Mouse (Mus musculus): ENCODE results near the gene Sdhaf1. TPM values are rescaled to one million over a fixed set of nuclear protein-coding genes. Genes with fewer than 3 reads are reported as not detected.

Gene Sdhaf1
- total RNA-seq, 1 experiment from 2014 or later, result 14.1 TPM

GRCm38 (mm10) chr7:30325364-30325763 is 1.7 kb upstream of the Sdhaf1 start:
- no peak for DNase-seq

- DNase-seq, result no peak
Measured at GRCm38 (mm10) chr7:30324300-30324944, 727 bp upstream of the Sdhaf1 start.

DNA sequence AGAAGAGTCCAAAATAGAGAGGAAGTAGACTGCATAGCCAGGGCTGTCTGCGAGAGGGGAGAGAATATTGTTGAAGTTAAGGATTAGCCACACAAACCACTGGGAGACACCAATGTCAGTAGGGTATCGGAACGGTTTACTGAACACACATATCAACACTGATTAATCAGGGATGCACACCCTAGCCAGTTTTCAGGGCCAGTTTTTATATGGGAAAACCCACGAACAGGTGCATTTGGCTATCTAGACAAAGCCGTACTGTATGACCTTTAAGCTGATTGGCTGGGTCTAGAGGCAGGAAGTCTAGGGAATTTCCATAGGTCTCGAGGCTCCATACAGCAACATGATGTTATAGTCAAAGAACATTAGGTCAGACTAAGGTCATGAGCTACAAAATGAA is 830 bp downstream of the Sdhaf1 start:
- DNase-seq, result no peak

DNA sequence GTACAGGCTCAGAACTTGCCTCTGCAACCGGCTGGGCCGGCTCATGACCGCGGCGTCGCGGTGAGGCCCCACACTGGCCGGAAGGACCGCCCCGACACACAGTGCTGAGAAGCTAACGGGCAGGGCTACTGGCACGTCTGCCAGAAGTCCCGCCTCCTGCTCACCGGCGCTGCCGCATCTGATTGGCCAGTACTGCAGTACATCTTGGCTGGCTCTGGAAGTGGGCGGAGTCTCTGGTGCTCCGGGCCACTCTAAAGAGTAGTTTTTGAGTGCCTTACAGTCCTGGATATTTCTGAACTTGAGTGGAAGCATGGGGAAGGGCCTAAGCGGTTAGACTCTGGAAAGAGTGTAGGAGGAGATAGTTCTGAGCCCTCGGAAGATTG is 1.4 kb downstream of the Sdhaf1 start:
- peak; percentile 96 for DNase-seq

GRCm38 (mm10) chr7:30321539-30322284 is 2.0 kb downstream of the Sdhaf1 start, which contains the start of gene E130208F15Rik:
E130208F15Rik (plus strand) TSS chr7:30321740.
- peak; percentile 71 for DNase-seq

- no peak for DNase-seq
Measured at GRCm38 (mm10) chr7:30320946-30321345, 2.7 kb downstream of the Sdhaf1 start.

DNA sequence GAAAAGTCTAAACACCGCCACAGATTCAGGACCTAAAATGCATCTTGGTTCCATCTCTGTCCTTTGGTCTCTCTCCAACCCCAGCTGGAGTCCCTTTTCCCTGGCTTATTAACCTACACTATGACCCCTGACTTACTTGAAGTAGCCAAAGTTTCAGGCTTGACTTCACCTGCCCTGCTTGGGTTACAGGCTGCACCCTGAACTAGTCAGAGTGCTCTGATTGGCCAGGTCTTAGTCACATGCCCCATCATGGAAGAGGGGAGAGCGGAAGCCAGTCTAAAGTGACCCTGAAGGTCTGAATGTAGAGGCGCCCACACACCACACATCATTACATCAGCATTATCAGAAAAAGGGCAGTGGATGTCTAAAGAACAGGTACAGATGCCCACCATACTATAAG is 5.6 kb downstream of the Sdhaf1 start:
- no peak for DNase-seq

DNA sequence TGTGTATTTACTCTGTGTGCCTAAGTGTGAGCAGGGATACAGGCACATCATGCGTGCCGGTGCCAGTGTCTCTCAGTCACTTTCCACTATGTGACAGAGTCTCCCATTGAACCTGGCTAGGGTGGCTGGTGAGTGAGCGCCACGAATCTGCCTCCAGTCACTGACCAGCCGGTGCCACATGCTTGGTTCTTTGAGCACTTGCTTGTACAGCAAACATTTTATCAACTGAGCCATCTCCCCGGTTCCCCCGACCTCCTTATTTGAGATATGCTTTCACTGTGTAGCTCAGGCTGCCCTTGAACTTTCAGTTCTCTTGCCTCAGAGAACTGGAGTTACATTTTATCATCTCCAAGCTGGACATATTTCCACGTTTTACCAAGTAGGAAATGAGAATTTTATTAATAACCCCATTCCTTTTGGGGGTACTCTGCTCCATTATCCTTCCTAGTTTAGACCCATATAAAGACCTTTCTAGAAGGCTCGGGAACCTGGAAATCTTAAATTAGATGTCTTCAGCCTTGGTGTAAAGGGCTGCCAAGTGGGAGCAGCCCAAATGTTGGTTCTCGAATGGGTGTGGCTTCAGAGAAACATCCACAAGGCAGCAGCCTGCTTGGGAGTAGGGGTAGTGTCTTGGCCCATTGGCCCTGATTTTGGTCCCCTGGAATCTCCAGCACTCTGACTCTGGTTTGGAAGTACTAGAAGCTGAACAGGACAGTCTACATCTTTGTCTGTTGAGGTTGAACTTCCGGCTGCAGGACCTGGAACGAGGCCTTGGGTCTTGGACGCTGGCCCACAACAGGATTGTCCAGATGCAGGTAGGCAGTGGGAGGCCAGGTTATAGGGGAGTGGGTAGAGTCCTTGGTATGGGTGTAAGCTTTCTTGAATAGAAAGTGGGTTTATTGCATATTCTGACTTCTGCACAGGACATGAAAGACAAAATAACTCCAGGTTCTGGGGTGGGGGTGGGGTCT is 7.9 kb downstream of the Sdhaf1 start:
- DNase-seq, result no peak

- no peak for DNase-seq
Measured at GRCm38 (mm10) chr7:30314721-30315155, 9.0 kb downstream of the Sdhaf1 start, which contains the start of gene Syne4. Syne4 (plus strand) TSS chr7:30314807.

GRCm38 (mm10) chr7:30313666-30314320 is 9.9 kb downstream of the Sdhaf1 start:
- no peak for DNase-seq

DNA sequence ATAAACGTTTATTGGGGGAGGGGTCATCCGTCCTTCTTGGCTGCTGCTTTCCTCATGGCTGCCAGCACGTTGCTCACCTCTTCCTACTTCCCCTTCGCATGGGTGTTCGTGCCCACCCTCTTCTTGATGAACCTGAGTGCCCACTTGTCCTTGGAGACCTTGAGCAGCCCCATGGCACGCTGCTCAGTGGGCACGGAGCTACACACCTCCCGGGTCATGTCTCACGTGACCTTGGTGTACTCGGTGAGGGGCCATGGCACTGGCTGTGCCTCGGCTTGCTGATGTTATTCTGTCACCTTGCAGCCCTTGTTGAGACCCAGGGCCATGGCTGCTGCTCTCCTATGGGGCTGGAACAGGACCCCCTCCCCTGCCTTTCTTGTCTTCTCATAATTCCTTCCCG is 13.6 kb downstream of the Sdhaf1 start:
- no peak for DNase-seq

DNA sequence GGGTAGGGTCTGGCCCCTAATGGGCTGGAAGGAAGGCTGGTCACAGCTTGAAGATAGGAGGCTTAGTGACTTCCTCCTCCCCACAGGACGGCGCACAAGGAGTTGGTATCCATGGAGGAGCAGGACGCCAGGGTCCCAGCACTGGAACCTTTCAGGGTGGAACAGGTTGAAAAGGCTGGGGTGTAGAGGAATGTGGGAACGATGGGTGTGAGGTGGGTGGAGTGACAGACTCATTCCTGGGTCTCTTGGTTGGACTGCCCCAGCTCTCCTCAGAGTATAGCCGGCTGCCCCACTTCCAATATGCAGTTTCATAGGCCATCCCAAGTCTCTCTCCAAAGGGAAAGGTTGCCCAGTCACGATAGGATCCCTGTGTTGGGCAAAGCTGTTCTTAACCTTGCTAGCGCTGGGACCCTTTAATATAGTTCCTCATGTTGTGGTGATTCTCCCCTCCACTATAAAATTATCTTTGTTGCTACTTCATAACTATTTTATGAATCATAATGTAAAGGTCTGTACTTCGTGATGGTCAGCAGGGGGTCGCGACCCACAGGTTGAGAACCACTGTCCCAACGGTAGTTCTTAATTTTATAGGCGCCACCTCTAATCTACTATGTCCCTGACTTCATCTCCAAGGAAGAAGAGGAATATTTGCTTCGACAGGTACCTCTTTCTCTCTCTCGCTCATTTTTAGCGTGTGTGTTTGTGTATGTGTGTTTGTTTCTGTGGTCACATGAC is 14.1 kb downstream of the Sdhaf1 start:
- no peak for DNase-seq

- DNase-seq, result peak; percentile 91
Measured at GRCm38 (mm10) chr7:30308076-30309005, 15.4 kb downstream of the Sdhaf1 start, which contains the start of gene Alkbh6. Alkbh6 (plus strand) TSS chr7:30308717.

- DNase-seq, result no peak
Measured at GRCm38 (mm10) chr7:30306083-30306779, 17.5 kb downstream of the Sdhaf1 start.

DNA sequence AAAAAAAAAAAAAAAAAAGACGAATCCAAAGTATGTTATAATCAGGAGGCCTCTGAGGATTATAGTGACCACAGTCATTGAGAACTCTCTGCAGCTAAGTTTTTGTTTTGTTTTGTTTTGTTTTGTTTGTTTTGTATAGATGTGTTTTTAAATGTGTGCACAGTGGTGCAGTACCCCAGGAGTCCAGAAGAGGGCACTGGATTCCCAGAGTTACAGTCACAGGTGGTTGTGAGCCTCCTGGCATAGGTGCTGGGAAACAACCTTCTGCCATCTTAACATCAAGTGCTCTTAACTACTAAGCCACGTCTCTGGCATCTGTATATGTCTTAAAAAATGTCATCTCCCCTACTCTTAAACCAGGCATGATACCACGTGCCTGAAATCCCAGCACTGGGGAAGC is 22.8 kb downstream of the Sdhaf1 start:
- peak; percentile 29 for DNase-seq

GRCm38 (mm10) chr7:30297266-30297665 is 26.4 kb downstream of the Sdhaf1 start:
- no peak for DNase-seq

- no peak for DNase-seq
Measured at GRCm38 (mm10) chr7:30296816-30297215, 26.9 kb downstream of the Sdhaf1 start.

- peak; percentile 63 for DNase-seq
Measured at GRCm38 (mm10) chr7:30295103-30295502, 28.6 kb downstream of the Sdhaf1 start.

GRCm38 (mm10) chr7:30294296-30294695 is 29.4 kb downstream of the Sdhaf1 start:
- no peak for DNase-seq
